15 mouse cellular contexts compared by ENCODE assay signal in genomic region chr3:26835051-26835755, GRCm38 (mm10).
A peak's percentile ranks its signal among the peaks of the same experiment; 100 is the strongest.
DNase-seq lines count a peak whose midpoint lies in the region; ATAC-seq and TF ChIP-seq lines count a peak whose summit lies in the region.
"Had no signal": no experiment of that assay in that cellular context is flagged by ENCODE, and none has a peak within 500 bp of the region (broad histone marks: within the 10 kb centered on the region; RNA-seq: fewer than 3 reads in every experiment).

No protein-coding gene starts in this region.

- H3K36me3 ChIP-seq in forebrain, embryonic 12.5 days (replicated peaks): no peaks in the 10 kb centered on the region
- no peaks in the 10 kb centered on the region for H3K36me3 ChIP-seq in hindbrain, embryonic 14.5 days (replicated peaks; ENCODE audit: control insufficient read depth, insufficient read depth)
- H3K36me3 ChIP-seq in midbrain, embryonic 14.5 days (ENCODE audit: control insufficient read depth, insufficient read depth, low read length): no peaks in the 10 kb centered on the region
- H3K36me3 ChIP-seq: embryonic facial prominence, embryonic 10.5 days; lung, embryonic 15.5 days; stomach, embryonic 15.5 days had no signal

- H3K4me2 ChIP-seq in forebrain, embryonic 12.5 days: no peak overlapping the region
- H3K4me2 ChIP-seq in hindbrain, embryonic 14.5 days (replicated peaks): no peak overlapping the region
- H3K4me2 ChIP-seq in midbrain, embryonic 14.5 days (ENCODE audit: low read length): no peak overlapping the region
- H3K4me2 ChIP-seq: lung, embryonic 15.5 days; stomach, embryonic 15.5 days had no signal

- WGBS in forebrain, embryonic 12.5 days: 61% methylated on average over 17 of the region's 17 CpGs
- WGBS in hindbrain, embryonic 14.5 days: 55% methylated on average over 17 of the region's 17 CpGs
- WGBS in midbrain, embryonic 14.5 days: 19% methylated on average over 17 of the region's 17 CpGs

- DNase-seq in brain, embryonic 14.5 days (ENCODE audit: low read depth): peak; percentile 73
- DNase-seq in hindbrain, embryonic 14.5 days (ENCODE audit: low spot score): no peak
- peak; percentile 72 for DNase-seq in midbrain, embryonic 14.5 days
- DNase-seq in yolk sac, embryonic 10.5 days (ENCODE audit: low spot score): no peak
- DNase-seq in frontal cortex, postnatal 10 days (ENCODE audit: low spot score in 2 of 2): no peak
- no peak for DNase-seq in frontal cortex, adult 2 months (ENCODE audit: extremely low spot score in 1 of 2, low spot score in 1 of 2)
- DNase-seq: gastrocnemius, postnatal 36 days; kidney, adult 11 months; lung, postnatal 4 days; thymus, adult 2 months had no signal

- H3K27ac ChIP-seq in forebrain, embryonic 12.5 days: 0 out of 2 replicates have a peak overlapping the region, but pooled peaks have one; percentile 26
- H3K27ac ChIP-seq in hindbrain, embryonic 14.5 days: peak overlapping the region; percentile 16; the same call in 1 of the 2 replicates
- H3K27ac ChIP-seq in midbrain, embryonic 14.5 days (replicated peaks; ENCODE audit: low read depth, low read length): peak overlapping the region; percentile 66
- H3K27ac ChIP-seq: embryonic facial prominence, embryonic 10.5 days; liver, embryonic 14.5 days; lung, embryonic 15.5 days; stomach, embryonic 15.5 days had no signal

- peaks cover 18% of the 10 kb centered on the region for H3K4me1 ChIP-seq in forebrain, embryonic 12.5 days
- H3K4me1 ChIP-seq in hindbrain, embryonic 14.5 days (replicated peaks; ENCODE audit: control insufficient read depth, insufficient read depth, low read length): peaks cover 17% of the 10 kb centered on the region; the same call in 1 of the 2 replicates
- H3K4me1 ChIP-seq in midbrain, embryonic 14.5 days (ENCODE audit: control insufficient read depth, insufficient read depth, low read length): peaks cover 22% of the 10 kb centered on the region
- H3K4me1 ChIP-seq: embryonic facial prominence, embryonic 10.5 days; lung, embryonic 15.5 days; stomach, embryonic 15.5 days had no signal

- TF ChIP-seq POLR2A in brain, embryonic 14.5 days (IDR thresholded peaks at IDR 0.05; ENCODE audit: borderline replicate concordance, extremely low read depth, insufficient read depth, insufficient read length, poor library complexity, severe bottlenecking): no peak

- H3K27me3 ChIP-seq in forebrain, embryonic 12.5 days: no peaks in the 10 kb centered on the region
- H3K27me3 ChIP-seq in hindbrain, embryonic 14.5 days (ENCODE audit: control insufficient read depth, insufficient read depth, low read length): no peaks in the 10 kb centered on the region
- no peaks in the 10 kb centered on the region for H3K27me3 ChIP-seq in midbrain, embryonic 14.5 days (ENCODE audit: control insufficient read depth, insufficient read depth, low read length)
- H3K27me3 ChIP-seq: lung, embryonic 15.5 days; stomach, embryonic 15.5 days had no signal

- ATAC-seq in forebrain, embryonic 12.5 days (ENCODE audit: low FRiP score): peak; percentile 49; the same call in 1 of the 2 replicates
- ATAC-seq in hindbrain, embryonic 14.5 days (ENCODE audit: low FRiP score): peak; percentile 49
- peak; percentile 70; the same call in 1 of the 2 replicates for ATAC-seq in midbrain, embryonic 14.5 days (ENCODE audit: low FRiP score, low TSS enrichment)

- no peaks in the 10 kb centered on the region for H3K9me3 ChIP-seq in forebrain, embryonic 12.5 days
- no peaks in the 10 kb centered on the region for H3K9me3 ChIP-seq in hindbrain, embryonic 14.5 days (ENCODE audit: control insufficient read depth, low read length)
- H3K9me3 ChIP-seq in midbrain, embryonic 14.5 days (ENCODE audit: control insufficient read depth, low read length): no peaks in the 10 kb centered on the region
- H3K9me3 ChIP-seq: embryonic facial prominence, embryonic 10.5 days; lung, embryonic 15.5 days; stomach, embryonic 15.5 days had no signal

- no peak overlapping the region for H3K9ac ChIP-seq in forebrain, embryonic 12.5 days
- no peak overlapping the region for H3K9ac ChIP-seq in hindbrain, embryonic 14.5 days
- H3K9ac ChIP-seq in midbrain, embryonic 14.5 days (replicated peaks; ENCODE audit: low read length): no peak overlapping the region
- H3K9ac ChIP-seq: liver, embryonic 14.5 days; lung, embryonic 15.5 days; stomach, embryonic 15.5 days had no signal

- no peak for TF ChIP-seq CTCF in brain, embryonic 14.5 days (IDR thresholded peaks at IDR 0.05; ENCODE audit: borderline replicate concordance, extremely low read depth, insufficient read depth, insufficient read length)

- no peak overlapping the region for H3K4me3 ChIP-seq in forebrain, embryonic 12.5 days (replicated peaks)
- H3K4me3 ChIP-seq in hindbrain, embryonic 14.5 days (replicated peaks; ENCODE audit: low read length): no peak overlapping the region
- no peak overlapping the region for H3K4me3 ChIP-seq in midbrain, embryonic 14.5 days (replicated peaks; ENCODE audit: low read depth, low read length)
- H3K4me3 ChIP-seq: embryonic facial prominence, embryonic 10.5 days; lung, embryonic 15.5 days; stomach, embryonic 15.5 days had no signal

Comparison
In these comparisons a context has a peak if more than half of its experiments do, and no peak if none do; other contexts are left out.
1. DNase-seq: peak in brain, embryonic 14.5 days (single experiment) and midbrain, embryonic 14.5 days (single experiment); none in hindbrain, embryonic 14.5 days (single experiment), yolk sac, embryonic 10.5 days (single experiment), frontal cortex, postnatal 10 days (0 of 2) and frontal cortex, adult 2 months (0 of 2).
2. H3K27ac ChIP-seq: peak in every context shown above with its lines; median percentile 66 in midbrain, embryonic 14.5 days; 26 in forebrain, embryonic 12.5 days; 16 in hindbrain, embryonic 14.5 days.
3. Peak in every context shown above with its lines, with median percentiles within 50 percentile points of each other: ATAC-seq.